Mouse (Mus musculus): ENCODE results near the gene Gm20388.

The Gm20388 gene

DNA sequence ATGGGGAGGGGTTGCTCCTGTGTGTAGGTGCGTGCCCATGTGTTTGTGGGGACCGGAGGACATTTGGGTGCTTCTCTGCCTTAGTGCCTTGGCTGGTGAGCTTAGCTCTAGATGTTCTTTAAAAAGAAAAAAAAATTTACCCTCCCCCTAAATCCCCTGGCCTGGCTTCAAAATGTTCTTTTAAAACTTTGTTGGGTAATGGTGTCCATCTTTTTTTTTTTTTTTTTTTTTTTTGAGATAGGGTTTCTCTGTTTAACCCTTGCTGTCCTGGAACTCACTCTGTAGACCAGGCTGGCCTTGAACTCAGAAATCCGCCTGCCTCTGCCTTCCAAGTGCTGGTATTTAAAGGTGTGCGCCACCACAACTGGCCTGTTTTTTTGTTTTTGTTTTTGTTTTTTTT lies 4.7 kb downstream of the Gm20388 start:
- DNase-seq (ENCODE audit: low spot score in 2 of 2) = no peak

DNA sequence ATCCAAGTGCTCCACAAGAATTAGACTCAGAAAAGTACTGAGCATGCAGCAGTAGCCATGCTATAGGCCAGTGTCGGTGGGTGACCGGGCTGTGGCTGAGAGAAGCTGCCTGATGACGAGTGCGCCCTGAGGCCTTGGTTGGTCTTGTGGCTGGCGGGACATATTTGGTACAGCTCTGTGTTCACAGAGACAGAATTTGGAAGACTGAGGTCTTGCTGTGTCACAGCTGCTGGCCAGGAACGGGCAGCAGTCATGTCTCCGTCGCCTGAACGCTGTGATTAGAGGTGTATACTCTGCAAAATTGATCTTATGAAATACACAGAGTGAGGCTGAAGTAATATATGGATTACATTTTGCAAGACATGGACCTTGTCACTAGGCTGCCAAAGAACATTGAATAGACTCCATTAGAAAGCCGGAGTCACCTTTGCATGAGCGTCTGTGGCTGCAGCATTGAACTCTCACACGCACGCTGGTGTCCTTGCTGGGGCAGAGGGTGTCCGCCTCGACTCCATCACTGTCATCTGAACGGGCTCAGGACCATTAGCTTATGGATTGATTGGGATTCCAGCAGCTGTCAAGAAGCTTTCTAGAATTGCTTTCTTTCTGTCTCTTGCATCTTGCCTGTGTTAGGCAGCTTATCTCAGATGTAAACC lies 5.7 kb downstream of the Gm20388 start:
- DNase-seq (ENCODE audit: low spot score in 2 of 2) = no peak

DNA sequence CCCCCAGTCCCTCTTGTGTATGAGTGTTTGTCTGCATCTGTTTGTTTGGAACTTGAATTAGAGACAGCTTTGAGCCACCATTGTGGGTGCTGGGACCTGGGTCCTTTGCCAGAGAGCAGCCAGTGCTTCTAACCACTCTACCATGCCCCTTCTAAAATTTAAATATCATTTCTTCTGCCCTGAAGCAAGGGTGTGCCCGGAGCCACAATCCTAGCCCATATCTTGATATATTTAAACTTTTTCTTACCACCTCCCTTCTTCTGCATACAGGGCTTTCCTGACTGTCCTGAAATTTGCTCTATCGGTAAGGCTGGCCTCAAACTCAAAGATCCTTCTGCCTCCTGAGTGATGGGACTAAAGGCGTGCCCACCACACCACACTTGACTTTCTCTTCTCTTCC lies 6.8 kb downstream of the Gm20388 start:
- DNase-seq (ENCODE audit: low spot score in 2 of 2) = no peak

DNA sequence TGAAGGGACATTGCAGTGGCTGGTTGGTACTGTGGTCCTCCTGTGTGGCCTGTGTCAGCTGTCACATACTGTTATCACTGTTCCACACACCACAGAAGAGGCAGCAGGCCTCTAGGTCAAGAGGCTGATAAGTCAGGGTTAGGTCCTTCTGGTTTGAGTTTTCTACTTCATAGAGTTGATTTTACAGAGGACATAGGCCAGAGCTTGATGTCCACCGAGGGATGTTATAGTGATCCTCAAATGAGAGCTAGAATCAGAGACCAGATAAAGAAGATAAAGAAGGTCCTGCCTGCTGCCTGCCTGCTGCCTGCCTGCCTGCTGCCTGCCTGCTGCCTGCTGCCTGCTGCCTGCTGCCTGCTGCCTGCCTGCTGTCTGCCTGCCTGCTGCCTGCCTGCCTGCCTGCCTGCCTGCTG lies 7.5 kb downstream of the Gm20388 start:
- DNase-seq (ENCODE audit: low spot score in 2 of 2) = no peak

DNA sequence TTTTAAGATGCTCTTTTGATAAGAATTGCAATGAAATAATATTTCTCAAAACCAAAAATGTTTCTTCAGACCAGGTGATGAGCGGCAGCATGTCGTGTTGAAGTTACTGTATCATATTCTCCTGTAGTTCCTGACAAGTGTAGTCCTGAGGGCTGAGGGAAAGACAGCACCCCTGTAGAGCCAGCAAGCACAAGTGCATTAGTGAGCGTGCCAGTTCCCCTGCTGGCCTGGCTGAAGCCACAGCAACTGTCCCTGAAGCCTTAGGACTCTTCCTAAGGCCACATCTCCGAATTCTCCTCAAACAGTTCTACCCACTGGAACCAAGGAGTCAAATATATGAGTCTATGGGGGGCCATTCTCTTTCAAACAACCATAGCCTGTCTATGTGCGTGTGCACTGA lies 12.6 kb downstream of the Gm20388 start:
- no peak for DNase-seq (ENCODE audit: low spot score in 2 of 2)

DNA sequence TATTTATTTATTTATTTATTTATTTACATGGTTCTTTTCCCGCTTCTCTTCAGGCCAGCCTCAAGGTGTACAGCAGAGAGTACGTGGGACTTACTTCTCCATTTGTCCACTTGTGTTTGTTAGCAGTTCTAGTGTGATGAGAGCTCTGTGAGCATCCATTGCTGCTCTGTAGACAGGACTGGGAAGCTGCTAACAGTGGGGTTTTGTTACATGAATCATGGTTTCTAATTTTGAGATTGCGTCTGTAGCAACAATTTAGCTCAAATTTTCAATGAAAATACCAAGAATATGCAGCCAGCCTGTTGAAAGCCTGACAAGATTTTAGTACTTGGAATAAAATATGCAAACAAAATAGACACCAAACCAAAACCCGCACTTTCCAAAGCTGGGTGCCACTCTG lies 14.8 kb downstream of the Gm20388 start:
- DNase-seq (ENCODE audit: low spot score in 2 of 2) = peak in 1 of 2 experiments; percentile 19

DNA sequence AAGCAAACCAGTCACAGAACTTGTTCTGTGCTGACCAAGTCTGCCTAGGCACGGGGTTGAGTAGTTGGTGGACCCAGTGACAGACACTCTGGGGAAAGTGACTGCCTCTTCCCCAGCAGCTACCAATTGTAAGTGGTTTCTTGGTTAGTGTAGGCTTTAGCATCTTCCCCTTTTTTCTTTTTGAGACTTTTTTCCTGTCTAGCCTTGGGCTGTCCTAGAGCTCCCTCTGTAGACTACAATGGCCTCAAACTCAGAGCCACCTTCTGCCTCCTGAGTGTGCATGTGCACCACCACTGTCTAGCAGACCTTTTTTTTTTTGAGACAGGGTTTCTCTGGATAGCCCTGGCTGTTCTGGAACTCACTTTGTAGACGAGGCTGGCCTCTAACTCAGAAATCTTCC lies 15.8 kb downstream of the Gm20388 start:
- DNase-seq (ENCODE audit: low spot score in 2 of 2) = peak in 1 of 2 experiments; percentile 32

DNA sequence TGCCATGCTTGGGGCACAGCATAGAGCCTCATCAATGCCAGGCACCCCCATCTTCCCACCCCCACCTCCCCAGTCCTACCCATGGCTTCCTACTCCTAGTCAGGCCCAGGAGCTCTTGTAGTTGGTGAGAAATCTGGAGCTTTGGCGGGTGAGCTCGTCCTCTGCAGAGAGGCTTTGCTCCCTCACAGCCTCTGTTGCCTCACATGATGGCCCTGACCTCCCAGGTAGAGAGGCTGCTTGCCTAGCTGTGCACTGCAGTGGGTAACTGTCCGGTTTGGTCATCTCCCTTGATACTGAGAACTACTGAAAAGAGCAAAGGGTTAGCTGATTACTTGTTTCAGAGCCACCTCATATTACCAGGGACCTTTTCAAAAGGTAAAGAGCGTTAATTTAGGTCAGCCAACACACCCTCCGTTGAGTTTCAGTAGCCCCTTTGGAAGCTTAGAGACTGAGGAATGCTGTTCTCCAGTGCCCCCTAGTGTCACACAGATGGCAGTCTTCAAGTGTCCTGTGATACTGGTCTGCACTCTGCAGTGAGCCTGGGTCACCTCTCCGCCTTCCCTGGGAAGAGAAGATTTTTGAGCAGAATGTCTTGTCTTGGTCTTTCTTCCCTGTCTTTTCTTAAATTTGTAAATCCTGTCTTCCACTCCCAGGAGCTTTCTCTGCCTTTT lies 16.9 kb downstream of the Gm20388 start:
- DNase-seq (ENCODE audit: low spot score in 2 of 2) = no peak

DNA sequence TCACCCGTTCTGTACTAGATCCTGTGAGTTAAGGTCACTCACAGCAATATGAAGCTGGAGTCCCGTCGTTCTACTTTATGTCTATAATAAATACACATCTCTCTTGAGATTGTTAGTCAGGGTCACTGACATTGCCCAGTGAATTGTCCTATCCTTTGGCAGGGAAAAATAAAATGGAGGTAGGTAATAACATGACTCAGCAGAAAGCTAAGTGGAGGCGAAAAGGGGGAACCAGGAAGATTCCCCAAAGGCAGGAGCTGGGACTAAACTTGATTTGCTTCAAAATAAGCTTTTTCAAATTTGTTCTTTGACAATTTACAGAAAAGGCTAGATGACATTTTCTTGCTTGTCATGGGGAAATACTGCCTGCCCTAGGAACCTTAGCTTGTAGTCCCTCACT lies 20.7 kb downstream of the Gm20388 start:
- no peak for DNase-seq (ENCODE audit: low spot score in 2 of 2)

DNA sequence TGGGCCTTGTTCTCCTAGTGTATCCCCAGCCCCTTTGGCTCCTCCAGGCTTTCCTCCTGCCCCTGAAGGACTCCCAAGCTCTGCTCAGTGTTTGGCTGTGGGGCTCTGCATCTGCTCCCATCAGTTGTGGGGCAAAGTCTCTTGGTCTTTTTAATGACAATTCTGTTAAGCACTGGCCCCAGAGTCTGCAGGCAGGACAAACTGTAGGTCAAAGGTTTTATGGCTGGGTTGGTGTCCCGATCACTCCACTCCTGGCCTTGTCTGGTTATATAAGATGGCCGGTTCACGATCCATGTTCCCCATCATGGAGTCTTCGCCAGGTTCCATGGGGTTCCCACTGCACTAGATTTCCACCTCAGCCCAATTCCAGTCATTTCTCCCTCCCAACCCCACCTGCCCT lies 23.0 kb downstream of the Gm20388 start:
- DNase-seq (ENCODE audit: low spot score in 2 of 2) = no peak

DNA sequence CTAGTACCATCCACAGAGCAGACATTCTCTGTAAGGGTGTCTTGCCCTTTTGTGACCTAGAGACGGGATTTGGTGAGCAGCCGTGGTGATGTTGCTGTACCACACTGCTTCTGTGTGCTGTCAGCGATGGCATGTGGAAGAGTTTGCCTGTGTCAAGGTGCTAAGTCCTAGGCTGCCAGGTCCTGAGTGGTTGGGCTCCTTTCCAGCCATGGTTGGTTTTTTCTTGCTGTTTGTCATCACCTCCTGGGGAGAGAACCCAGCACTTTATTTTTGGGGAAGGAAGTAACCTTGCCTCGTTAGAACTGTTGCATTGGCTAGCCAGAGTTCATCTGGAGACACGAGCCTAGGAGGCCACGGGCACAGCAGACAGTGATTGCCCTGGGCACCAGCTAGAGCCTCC lies 24.9 kb downstream of the Gm20388 start:
- no peak for DNase-seq (ENCODE audit: low spot score in 2 of 2)

DNA sequence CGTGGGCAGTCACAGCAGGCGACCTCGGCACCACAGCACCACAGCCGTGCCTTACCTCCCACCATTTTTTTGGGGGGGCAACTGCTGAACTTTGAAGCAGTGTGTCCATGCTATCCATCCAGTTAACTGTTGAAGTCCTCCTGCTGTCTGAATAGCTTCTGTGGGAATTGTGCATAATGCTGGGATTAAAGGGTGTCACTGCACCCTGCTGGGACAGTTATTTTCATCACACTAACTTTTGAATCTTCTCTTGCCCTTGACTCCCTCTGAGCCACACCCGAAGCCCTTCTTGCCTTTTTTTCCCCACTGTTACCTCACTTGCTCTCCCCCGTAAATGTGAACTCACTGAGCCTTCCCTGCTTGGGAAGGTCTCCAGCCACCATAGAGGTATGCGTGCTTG lies 27.8 kb downstream of the Gm20388 start:
- DNase-seq (ENCODE audit: low spot score in 2 of 2) = no peak

DNA sequence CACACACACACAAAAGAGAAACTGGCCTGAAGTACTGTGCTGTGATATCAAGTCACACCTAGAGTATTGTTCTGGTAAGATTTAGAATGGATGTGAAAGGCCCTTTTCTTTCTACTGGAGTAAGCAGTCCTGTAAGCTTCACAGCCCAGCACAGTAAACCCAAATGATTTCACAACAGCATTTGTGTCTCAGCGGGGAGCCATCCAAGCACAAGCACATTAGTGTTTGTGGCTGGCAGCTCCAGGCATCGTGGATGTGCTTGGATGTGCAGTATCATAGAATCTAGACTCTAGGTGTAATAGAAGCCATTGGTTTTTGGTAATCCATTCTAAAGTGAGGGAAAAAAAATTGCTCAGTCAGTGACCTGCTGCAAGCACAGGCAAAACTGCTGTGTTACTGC lies 28.7 kb downstream of the Gm20388 start:
- DNase-seq (ENCODE audit: low spot score in 2 of 2) = no peak

DNA sequence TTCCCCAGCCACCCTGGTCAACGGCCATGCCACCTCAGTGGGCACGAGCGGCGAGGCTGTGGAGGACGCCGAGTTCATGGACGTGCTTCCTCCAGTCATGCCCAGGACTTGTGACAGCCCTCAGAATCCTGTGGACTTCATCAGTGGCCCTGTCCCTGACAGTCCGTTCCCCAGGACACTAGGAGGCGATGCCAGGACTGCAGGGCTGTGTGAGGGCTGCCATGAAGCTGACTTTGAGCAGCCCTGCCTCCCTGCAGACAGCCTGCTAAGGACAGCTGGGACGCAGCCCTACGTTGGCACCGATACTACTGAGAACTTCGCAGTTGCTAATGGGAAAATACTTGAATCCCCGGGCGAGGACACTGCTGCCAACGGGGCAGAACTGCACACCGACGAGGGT lies 30.8 kb downstream of the Gm20388 start:
- no peak for DNase-seq (ENCODE audit: low spot score in 2 of 2)

DNA sequence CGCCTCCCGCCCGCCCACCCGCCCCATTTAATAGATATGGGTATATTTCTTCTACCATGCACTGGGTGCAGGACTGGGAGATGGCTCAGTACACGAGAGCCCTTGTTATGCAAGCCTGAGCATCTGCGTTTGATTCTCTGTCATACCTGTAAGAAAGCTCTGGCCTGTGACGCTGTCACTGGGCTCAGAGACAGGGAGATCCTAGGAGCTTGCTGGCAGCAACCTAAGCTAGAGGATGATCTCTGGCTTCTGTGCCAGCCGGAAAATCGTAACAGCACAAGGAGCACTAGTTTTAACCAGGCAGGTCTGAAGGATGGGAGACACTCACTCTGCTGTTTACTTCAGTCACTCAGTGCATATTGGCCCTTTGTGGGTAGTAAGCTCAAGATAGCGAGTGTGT lies 33.0 kb downstream of the Gm20388 start:
- DNase-seq (ENCODE audit: low spot score in 2 of 2) = no peak

DNA sequence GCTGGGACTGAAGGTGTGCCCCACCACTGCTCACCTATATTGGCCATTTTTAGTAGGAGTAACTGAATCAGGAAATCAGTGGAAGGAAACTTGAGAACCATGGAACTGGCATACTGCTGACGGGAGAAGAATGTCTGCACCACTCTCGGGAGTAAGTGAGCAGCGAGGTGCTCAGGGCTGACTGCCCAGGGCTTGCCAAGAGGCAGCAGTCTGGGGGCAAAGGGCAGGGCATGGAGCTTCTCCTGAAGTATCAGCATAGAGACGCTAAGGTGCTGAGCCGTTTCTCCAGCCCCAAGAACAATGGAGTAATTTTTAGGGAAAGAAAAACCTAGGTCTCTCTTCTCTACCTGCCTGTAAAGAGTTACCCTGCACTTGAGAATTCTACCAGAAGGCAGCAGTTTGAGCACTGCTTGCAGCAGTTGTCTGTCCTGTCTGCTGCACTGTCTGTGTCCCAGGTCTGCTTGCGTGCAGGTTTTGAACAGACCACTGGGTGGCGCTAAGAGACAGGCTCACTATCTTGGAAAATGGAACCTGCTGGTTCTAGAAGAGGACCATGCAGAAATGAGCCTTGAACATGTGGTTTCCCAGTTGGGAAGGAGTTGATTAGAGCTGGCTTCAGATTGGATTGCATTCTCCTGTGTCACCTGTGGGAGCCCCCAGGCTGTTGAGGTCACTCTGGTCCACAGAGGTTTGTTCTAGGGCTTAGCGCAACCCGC lies 33.6 kb downstream of the Gm20388 start:
- peak in 1 of 2 experiments; percentile 82 for DNase-seq (ENCODE audit: low spot score in 2 of 2)

DNA sequence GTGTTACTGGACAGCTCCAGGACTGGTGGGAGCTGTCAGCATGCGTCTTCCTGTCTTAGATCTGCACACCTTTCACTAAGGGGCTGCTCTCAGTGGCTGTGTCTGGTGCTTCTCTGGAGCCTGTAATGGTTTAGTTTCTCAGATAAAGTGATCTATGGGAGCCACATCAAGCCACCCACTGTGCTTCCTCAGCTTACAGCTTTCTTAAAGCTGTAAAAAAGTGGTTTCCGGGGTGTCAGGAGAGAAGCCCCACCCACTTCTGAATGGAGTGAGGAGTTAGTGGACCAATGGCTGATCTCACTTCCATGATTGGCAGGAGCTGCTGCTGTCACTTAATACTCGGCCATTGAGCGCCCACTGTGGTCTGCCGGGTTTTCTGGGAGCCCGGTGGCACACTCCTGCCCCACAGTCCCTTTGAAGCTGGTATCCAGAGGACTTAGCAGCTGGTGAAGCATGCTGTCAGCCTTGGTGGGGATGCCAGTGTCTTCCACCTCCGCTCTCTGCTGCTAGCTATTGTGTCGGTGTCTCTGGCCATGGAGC lies 35.8 kb downstream of the Gm20388 start:
- DNase-seq (ENCODE audit: low spot score in 2 of 2) = no peak

DNA sequence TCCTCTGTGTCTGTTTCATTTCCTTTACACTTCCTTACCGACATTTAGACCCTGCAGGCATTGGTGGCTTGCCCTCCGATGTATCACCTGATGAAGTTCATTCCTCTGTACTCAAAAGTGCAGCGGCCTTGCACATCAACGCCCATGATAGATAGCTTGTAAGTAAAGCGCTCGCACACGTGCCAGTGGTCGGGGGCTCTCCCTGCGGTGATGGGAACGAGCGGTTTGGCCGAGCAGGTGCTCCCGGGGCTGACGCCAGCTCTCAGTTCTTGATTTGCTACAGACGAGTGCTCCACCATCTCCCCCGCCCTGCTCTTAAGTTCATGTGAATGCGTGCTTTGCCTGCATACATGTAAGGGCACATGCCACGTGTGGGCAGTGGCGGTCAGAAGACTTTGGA lies 37.0 kb downstream of the Gm20388 start:
- no peak for DNase-seq (ENCODE audit: low spot score in 2 of 2)

DNA sequence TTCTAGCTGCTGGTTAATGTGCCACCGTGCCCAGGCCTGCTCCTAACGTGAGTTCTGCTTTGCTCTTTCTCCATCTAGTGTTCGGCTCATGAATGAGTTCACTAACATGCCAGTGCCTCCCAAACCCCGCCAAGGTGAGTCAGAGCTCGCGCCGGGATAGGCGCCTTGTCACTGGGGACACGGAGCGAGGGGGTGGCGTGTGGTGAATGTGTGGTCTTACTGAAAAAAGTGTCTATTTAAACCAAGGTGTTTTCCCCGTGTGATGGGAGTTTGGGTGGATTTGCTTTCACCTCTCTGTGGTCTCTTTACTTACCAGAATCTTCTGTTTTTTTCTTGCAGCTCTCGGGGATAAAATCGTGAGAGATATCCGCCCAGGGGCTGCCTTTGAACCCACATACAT lies 37.7 kb downstream of the Gm20388 start:
- peak in 1 of 2 experiments; percentile 46 for DNase-seq (ENCODE audit: low spot score in 2 of 2)

DNA sequence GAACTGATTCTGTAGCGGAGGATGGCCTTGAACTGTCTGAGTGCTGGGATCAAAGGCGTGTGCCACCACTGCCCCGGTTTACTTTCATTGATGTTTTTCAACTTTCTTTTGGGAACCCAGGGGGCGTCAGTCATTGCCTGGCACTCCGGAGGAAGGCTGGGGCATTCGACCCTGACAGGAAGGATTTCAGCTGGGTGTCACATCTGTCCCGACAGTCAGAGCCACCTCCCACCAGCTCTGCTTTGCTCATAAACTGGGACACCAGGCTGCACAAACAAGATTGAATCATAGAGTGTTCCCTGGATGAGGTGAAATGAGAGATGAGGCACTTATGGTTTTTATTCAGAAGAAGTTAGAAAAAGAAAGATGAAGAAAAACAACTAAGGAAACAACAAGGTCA lies 41.6 kb downstream of the Gm20388 start:
- no peak for DNase-seq (ENCODE audit: low spot score in 2 of 2)

DNA sequence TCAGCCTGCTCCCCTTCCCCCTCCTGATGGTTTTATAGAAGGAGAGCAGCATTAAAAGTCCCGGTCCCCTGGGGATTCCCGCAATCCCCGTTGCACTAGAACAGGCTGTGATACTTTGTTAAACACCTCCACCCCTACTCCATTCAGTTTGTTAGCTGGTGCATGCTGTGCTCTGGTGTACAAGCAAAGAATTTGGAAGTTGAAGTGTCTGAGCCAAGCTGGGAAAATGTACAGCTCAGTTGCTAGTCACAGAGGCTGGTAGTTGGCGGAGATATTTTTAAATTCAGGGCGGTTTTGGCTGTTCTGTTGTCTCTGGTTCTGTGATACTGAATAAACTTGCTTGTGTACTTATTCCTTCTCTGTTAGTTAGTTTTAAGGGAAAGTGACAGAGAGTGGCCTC lies 42.1 kb downstream of the Gm20388 start:
- DNase-seq (ENCODE audit: low spot score in 2 of 2) = peak; percentile 57 to 77

DNA sequence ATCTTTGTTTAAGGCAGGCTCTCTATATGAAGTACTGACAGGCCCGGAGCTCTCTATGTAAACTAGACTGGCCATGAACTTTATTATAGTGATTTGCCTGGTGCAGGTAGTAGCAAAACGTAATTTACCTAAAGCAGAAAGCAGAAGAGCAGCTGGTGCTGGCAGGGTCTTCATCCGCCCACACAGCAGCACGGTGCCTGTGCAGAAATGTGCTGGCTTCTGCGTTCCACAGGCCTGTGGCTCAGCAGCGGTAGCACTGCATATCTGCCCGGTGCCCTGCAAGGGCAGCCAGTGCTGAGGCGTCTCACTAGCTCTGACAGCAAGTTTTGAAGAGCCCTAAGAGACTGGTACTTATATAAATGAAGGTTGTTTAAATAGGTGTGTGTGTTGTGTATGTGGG lies 44.7 kb downstream of the Gm20388 start:
- DNase-seq (ENCODE audit: low spot score in 2 of 2) = peak in 1 of 2 experiments; percentile 46

DNA sequence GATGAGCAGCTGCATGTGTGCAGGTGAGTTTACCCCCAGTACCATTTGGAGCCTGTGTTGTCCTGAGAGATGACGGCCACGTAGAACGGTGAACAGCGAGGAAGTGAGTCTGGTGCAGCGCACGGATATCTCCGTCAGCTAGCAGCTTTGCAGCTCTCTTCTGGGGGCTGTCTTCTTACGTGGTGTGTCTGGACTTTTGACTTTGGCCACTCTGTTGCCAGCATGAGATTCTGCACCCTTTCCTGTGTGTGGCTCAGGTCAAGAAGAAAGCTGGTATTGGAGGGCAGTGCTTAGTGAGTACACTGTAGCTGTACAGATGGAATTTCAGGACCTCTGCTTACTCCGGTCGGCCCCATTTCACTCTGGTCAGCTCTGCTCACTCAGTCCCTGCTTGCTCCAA lies 47.4 kb downstream of the Gm20388 start:
- no peak for DNase-seq (ENCODE audit: low spot score in 2 of 2)

All from left cerebral cortex, adult 9 months (tissue).